Mouse (Mus musculus) heart, postnatal 10 days (tissue): ENCODE measurements around the gene Robo2. TPM values are rescaled to one million over a fixed set of nuclear protein-coding genes. Genes with fewer than 3 reads are reported as not detected.

Experiments
- DNase-seq, 2 experiments: peaks; one replicate each; pipeline ENCODE4 v3.0.0; 2021
- intact Hi-C: fragments of 180-260 bp; cut with DNase I; formaldehyde crosslinking; loops from one replicate; pipeline ENCODE4 v1.15.1; 2025
- total RNA-seq, 2 experiments: library from RNA; stranded (reverse); gene quantifications; 2 replicates each; pipeline ENCODE4 v1.2.3; 2021

Gene Robo2
- 1 to 10 TPM; 3.7 to 4.7 TPM for total RNA-seq

GRCm38 (mm10) chr16:74411481-74412251, at the start of gene Robo2:
Gene Robo2 (minus strand): TSS chr16:74411825.
- intact Hi-C loops: loop anchor here (2.0 to 5.0 kb wide), 3 partner anchors 185 to 1313 kb away; no protein-coding TSS in a partner anchor
- peak; percentile 55 to 72 for DNase-seq

DNA sequence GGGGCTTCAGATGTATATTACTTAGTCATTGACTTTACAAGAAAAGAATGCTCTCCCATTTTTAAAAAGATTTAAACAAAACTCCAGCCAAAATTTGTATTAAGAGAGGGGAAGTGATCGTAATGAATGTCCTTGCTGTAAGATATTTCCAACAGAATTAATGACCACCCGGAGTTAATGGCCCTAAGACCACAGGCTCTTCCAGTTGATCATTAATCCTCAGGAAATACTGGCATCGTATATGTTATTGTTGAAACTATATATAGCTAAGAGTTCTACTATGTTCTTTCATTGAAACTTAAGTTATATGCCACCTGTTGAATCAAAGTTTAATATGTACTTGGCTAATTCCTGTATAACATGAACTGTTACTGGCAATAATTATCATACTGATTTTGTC, 46.5 kb upstream of the Robo2 start:
- intact Hi-C loops: no loop called here
- no peak for DNase-seq

- intact Hi-C loops: no loop called here
These were observed 46.1 kb upstream of the Robo2 start for GRCm38 (mm10) chr16:74457736-74458135.

GRCm38 (mm10) chr16:74456808-74457470, 45.3 kb upstream of the Robo2 start:
- intact Hi-C loops: no loop called here
- DNase-seq: no peak

More at GRCm38 (mm10) chr16:74457736-74458135, 46.1 kb upstream of the Robo2 start:
- no peak for DNase-seq

DNA sequence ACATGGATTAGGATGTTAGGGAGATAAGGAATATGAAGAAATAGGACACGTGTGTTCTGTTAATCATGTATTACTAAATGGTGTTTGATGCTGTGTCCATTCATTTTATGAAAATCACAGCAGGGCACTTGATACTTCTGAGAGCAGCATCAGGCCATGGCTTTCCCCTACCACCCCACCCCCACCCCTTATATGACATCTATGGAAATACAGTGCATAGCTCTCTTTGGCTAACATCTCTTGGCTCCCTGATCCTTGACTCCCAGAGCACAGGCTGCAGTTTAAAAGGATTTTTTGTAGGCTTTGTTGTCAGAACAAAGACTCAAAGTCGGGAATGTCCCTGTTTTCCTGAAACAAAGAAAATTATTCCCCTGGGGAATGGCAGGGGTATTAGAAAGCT, 43.6 kb upstream of the Robo2 start:
- intact Hi-C loops: no loop called here
- DNase-seq: no peak

GRCm38 (mm10) chr16:74448025-74448424, 36.4 kb upstream of the Robo2 start:
- no peak for DNase-seq
- intact Hi-C loops: no loop called here

DNA sequence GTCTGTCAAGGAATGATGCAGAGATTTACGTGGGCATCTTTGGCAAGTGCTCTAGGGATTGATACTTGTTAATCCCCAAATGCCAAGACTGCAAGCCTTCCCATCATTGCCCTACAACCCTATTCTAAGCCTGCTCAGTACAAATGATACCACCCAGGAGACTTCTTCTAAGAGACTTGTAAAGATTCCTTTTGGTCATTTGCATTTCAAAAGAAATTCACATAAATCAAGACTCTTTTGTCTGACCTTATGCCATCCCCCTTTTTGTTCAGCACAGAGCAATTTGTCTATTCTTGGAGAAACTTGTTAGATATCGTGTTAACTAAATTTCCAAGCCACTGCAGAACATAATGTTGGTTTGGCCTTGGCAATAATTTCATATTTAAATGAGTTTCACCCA, 15.4 kb upstream of the Robo2 start:
- DNase-seq: no peak
- intact Hi-C loops: no loop called here

DNA sequence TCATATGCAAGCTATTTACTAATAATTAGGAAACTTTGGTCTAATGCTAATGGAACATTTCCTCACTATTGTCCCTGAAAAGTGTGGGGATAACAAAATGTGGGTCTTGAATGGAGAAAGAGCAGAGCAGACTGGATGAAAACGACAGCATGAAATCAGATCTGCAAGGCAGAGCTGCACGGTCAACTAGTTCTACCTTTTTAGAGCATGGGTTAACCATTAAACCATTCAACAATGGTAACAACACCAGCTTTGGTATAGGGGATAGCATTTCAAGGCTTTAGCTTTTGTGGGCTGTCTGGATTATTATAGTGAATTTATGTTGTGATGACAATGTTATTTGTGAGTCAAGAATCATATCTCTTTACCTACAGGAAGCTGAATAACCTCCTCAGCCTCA, 8.7 kb upstream of the Robo2 start:
- intact Hi-C loops: no loop called here
- no peak for DNase-seq

GRCm38 (mm10) chr16:74412471-74413291, 1.1 kb upstream of the Robo2 start:
- intact Hi-C loops: loop anchor here (1.0 to 5.0 kb wide), 4 partner anchors 186 to 1417 kb away; no protein-coding TSS in a partner anchor
- peak; percentile 44 to 53 for DNase-seq

DNA sequence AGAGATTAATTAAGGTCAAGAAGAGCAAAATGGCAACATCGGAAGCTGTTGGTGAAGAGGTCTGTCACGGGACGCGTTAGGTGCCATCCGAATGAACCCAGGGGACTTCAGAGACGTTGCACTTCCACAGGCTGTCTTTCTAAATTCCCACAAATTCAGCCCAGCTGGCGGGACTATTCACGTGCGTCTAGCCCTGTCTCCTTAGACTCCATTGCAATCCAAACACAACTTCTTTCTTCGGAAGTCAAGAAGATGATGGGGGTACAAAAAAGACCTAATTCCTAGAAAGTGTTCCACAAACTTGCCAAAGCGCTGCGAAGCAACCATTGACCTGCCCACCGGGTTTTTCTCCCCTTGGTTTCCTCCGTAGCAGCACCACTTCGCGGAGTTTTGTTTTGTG, 604 bp downstream of the Robo2 start:
- DNase-seq: no peak
- intact Hi-C loops: loop anchor here (5.0 kb wide), 1 partner anchor 544 kb away; no protein-coding TSS in a partner anchor

GRCm38 (mm10) chr16:74410125-74410524, 1.5 kb downstream of the Robo2 start:
- DNase-seq: peak in 1 of 2 experiments; percentile 4
- intact Hi-C loops: loop anchor here (5.0 kb wide), 1 partner anchor 543 kb away; no protein-coding TSS in a partner anchor

GRCm38 (mm10) chr16:74409548-74409947, 2.1 kb downstream of the Robo2 start:
- no peak for DNase-seq
- intact Hi-C loops: no loop called here

DNA sequence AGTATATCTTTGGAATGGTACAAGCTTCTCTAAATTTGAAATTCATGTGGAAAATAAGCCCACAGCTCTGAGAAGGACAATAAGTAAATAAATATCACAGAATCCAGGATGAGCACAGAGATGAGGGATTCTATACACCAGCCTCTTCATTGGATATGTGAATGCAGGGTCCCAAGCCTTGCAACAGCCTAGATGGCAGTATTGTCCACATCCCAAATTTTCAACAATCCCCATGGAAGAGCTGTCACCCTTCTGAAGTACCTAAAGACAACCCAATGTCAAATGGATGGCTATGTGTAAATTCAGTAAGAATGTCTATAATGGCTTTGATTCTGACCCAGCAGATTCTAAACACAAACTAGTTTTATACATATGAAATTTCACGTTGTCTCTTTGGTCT, 3.1 kb downstream of the Robo2 start:
- intact Hi-C loops: no loop called here

GRCm38 (mm10) chr16:74397291-74397690, 14.3 kb downstream of the Robo2 start:
- DNase-seq: no peak
- intact Hi-C loops: no loop called here

More for the DNA sequence above, 3.1 kb downstream of the Robo2 start:
- no peak for DNase-seq

DNA sequence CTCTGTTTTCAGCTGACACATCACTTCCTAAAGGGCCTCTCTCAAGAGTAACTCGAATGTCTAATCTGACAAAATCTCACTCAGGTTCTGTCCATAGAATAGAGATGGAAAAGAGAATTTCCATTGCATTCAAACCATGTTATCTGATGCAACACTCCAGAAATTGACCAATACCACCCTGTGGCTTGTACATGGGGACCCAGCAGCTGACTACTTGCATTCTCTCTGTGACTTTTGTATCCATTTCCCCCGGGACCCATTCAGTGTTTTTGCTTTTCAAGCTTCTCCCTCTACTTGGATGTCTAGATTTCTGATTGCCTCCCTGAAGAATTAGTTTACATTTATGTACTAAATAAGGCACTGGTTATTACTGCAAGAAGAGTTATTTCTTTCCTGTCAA, 15.9 kb downstream of the Robo2 start:
- DNase-seq: no peak
- intact Hi-C loops: no loop called here

GRCm38 (mm10) chr16:74379458-74379857, 32.2 kb downstream of the Robo2 start:
- no peak for DNase-seq
- intact Hi-C loops: no loop called here

- no peak for DNase-seq
- intact Hi-C loops: no loop called here
These were observed 36.2 kb downstream of the Robo2 start for GRCm38 (mm10) chr16:74375342-74375940.

DNA sequence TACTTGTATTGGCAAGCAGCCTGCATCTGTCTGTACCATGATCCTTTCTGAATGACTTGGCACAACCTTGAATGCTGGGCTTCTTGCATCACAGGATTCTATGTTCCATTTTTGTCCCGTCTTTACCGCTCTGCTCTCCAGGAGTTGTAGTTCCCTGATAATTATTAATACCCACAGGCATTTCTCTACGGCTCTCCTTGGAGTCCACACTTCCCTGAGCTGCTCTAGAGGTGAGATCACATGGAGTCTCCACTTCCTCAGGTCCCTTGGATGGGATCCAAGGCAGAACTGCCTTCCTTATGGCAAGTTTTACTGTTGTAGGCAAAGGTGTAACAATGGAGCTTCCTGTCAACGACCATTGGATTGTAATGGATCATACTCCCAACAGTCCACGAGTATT, 37.1 kb downstream of the Robo2 start:
- DNase-seq: peak in 1 of 2 experiments; percentile 1

GRCm38 (mm10) chr16:74373407-74373806, 38.2 kb downstream of the Robo2 start:
- intact Hi-C loops: no loop called here

More for the DNA sequence above, 37.1 kb downstream of the Robo2 start:
- intact Hi-C loops: no loop called here

GRCm38 (mm10) chr16:74372876-74373275, 38.7 kb downstream of the Robo2 start:
- intact Hi-C loops: no loop called here

More at GRCm38 (mm10) chr16:74373407-74373806, 38.2 kb downstream of the Robo2 start:
- DNase-seq: no peak

More at GRCm38 (mm10) chr16:74372876-74373275, 38.7 kb downstream of the Robo2 start:
- DNase-seq: no peak
